Mouse (Mus musculus) T-cell, adult 2 months (primary cell): ENCODE measurements around the gene Sesn3.

Experiments
- DNase-seq: peaks from one replicate; pipeline ENCODE4 v3.0.0; 2022; ENCODE audit warnings: low spot score

Gene Sesn3

GRCm38 (mm10) chr9:14354852-14355251 lies 80.0 kb downstream of the Sesn3 start:
- no peak for DNase-seq

GRCm38 (mm10) chr9:14357033-14357432 lies 82.2 kb downstream of the Sesn3 start:
- DNase-seq = no peak

- DNase-seq = no peak
Measured at GRCm38 (mm10) chr9:14362068-14362768, 87.4 kb downstream of the Sesn3 start.

- no peak for DNase-seq
Measured at GRCm38 (mm10) chr9:14363540-14363939, 88.7 kb downstream of the Sesn3 start.

- DNase-seq = no peak
Measured at GRCm38 (mm10) chr9:14364719-14365118, 89.9 kb downstream of the Sesn3 start.

- no peak for DNase-seq
Measured at GRCm38 (mm10) chr9:14365481-14366125, 90.7 kb downstream of the Sesn3 start.

GRCm38 (mm10) chr9:14367850-14368249 lies 93.0 kb downstream of the Sesn3 start:
- no peak for DNase-seq

- no peak for DNase-seq
Measured at GRCm38 (mm10) chr9:14369271-14369670, 94.4 kb downstream of the Sesn3 start.

- DNase-seq = no peak
Measured at GRCm38 (mm10) chr9:14372440-14372839, 97.6 kb downstream of the Sesn3 start.

- DNase-seq = no peak
Measured at GRCm38 (mm10) chr9:14376149-14376548, 101.3 kb downstream of the Sesn3 start.

- DNase-seq = no peak
Measured at GRCm38 (mm10) chr9:14378151-14378550, 103.3 kb downstream of the Sesn3 start.

GRCm38 (mm10) chr9:14379769-14380385 lies 105.0 kb downstream of the Sesn3 start:
- no peak for DNase-seq

GRCm38 (mm10) chr9:14380386-14381285 lies 105.8 kb downstream of the Sesn3 start:
- DNase-seq = peak; percentile 80

- DNase-seq = no peak
Measured at GRCm38 (mm10) chr9:14381353-14382055, 106.6 kb downstream of the Sesn3 start, which contains the start of gene Endod1. Gene Endod1, minus strand, starts transcription at chr9:14381507.

GRCm38 (mm10) chr9:14382256-14382791 lies 107.5 kb downstream of the Sesn3 start:
- DNase-seq = no peak
